Mouse (Mus musculus): ENCODE measurements around the gene Ivns1abp. TPM values are rescaled to one million over a fixed set of nuclear protein-coding genes. Genes with fewer than 3 reads are reported as not detected.

Ivns1abp gene
- polyA plus RNA-seq (2012; rRNA removed), result 303 and 311 TPM in 2 replicates

DNA sequence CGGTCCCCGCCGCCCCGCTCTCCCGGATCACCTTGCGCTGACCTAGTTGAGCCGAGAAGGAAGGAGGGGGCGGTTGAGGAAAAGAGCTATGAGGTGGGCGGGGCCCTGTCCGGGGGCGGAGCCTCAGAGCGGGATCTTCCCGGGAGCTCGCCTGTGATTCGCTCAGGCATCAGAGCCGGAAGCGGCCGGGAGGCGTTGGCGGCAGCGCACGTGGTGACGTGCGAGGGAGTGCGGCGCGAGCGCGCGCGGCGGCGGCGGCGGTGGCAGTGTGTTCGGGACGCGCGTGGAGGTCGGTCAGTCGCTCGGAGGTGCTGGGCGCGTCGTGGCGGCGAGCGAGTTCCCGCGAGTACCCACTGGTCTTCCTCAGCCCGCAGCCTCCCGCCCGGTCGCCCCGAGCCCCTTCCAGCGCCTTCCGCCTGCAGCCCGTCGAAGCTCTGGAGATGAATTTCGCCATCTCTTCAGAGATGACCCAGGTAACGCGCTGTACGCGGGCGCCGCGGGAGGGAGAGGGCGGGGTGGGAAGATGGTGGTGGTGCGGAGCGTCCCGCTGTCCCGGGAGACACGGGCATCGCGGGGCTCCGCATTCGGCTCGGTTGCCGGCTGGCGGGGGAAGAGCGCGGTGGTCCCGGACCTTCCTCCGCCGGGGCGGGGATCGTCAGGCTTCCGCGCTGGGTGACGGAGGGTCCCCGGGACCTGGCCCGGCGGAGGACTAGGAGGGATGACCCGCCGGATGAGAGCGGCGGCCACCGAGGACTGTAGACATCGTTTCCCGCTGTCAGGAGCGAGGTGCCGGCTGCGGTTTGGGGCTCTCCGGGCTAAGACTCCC is at the start of gene Ivns1abp:
TSS of gene Ivns1abp (plus strand) at position 195 of the 826 bp plus-strand sequence.

Other genes starting within 250 kb of the Ivns1abp start
- 0.30 and 0.78 TPM in 2 replicates for gene Gm47985, start 161.9 kb upstream of the Ivns1abp start, polyA plus RNA-seq (2012; rRNA removed)
- 0.18 and 0.32 TPM in 2 replicates for gene Gm8947, start 152.1 kb upstream of the Ivns1abp start, polyA plus RNA-seq (2012; rRNA removed)
- gene Gm47995, start 146.0 kb upstream of the Ivns1abp start, polyA plus RNA-seq (2012; rRNA removed), result 0.22 and 0.29 TPM in 2 replicates
- gene 3110040M04Rik, start 140.4 kb upstream of the Ivns1abp start, polyA plus RNA-seq (2012; rRNA removed), result 0.20 and 0.47 TPM in 2 replicates
- 0.14 and 0.19 TPM in 2 replicates for gene Gm47996, start 134.3 kb upstream of the Ivns1abp start, polyA plus RNA-seq (2012; rRNA removed)
- 21.7 and 29.8 TPM in 2 replicates for gene Swt1, start 84.0 kb downstream of the Ivns1abp start, polyA plus RNA-seq (2012; rRNA removed)
- gene Trmt1l, start 84.1 kb downstream of the Ivns1abp start, polyA plus RNA-seq (2012; rRNA removed), result 35.5 and 35.6 TPM in 2 replicates
- gene Rnf2, start 156.5 kb downstream of the Ivns1abp start, polyA plus RNA-seq (2012; rRNA removed), result 101 and 136 TPM in 2 replicates
- gene Fam129a, start 226.7 kb downstream of the Ivns1abp start, polyA plus RNA-seq (2012; rRNA removed), result 0.66 and 1.1 TPM in 2 replicates

Measured in central nervous system, embryonic 11.5 days (tissue).